Mouse (Mus musculus): ENCODE measurements around the gene Adam12.

DNA sequence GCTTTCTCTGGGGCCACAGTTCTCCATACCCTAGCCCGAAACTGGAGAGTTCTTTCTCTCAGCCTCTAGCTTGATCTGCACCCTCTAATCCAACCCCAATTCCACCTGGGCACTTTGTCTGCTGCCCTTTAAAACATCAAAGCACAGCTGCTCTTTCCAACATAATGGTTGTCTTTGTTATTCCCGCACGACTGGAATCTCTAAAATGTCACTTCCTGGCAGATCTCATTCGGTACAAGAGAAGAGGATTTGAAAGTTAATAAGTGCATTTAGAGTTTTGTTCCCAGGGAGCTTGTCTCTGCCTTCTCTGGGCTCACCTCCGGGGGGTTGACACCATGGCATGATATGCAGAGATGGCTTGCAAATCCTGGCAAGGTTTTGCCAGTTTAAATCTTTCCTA, 14.7 kb upstream of the Adam12 start:
- TF ChIP-seq POLR2A (IDR thresholded peaks at IDR 0.05; ENCODE audit: extremely low read depth, insufficient read depth, low read length) (no peak), CTCF (IDR thresholded peaks at IDR 0.05; ENCODE audit: low read depth, low read length) (no peak)
